Mouse (Mus musculus) ES-Bruce4 (cell line): ENCODE measurements around the gene Sprtn.

Experiments
- CTCF ChIP-seq: IDR thresholded peaks from one replicate; pipeline ENCODE4 v1.8.1; 2011; ENCODE audit warnings: low read depth, low read length
- POLR2A ChIP-seq: IDR thresholded peaks from one replicate; pipeline ENCODE4 v1.8.1; 2011; ENCODE audit warnings: low read length; ENCODE audit not compliant: insufficient read depth

DNA sequence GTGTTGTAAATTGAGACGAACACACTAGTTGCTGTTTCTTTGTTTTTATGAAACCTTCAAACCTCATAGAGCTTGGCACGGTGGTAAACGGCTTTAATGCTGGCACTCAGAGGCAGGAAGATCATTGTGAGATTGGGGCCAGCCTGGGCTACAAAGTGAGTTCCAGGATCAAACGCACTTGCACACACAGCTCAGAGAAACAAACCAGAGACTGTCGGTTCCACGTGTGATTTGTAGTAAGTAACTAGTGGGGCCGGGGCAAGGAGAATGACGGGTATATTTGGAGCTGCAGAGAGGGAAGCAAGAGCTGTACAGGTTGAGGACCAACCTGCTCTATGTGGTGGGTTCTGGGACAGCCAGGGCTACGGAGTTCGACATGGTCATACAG is 52.4 kb downstream of the Sprtn start:
- TF ChIP-seq CTCF (no peak), POLR2A (no peak)
